Mouse (Mus musculus): Measurements from ENCODE around the gene Tmem222.

- TF ChIP-seq CTCF (IDR thresholded peaks at IDR 0.05; ENCODE audit: low read depth) (no peak), EP300 (IDR thresholded peaks at IDR 0.05; ENCODE audit: low read depth) (no peak)
Measured at GRCm38 (mm10) chr4:133262375-133262765, 15.2 kb downstream of the Tmem222 start.
